Mouse (Mus musculus) bone marrow, adult 2 months (tissue): ENCODE results near the gene Hist1h3a.

ENCODE experiments used
- CTCF ChIP-seq: fragments of 200-500 bp; IDR thresholded peaks from 2 replicates; pipeline ENCODE4 v1.5.1; 2011; ENCODE audit warnings: low read length, control low read depth; ENCODE audit not compliant: control insufficient read depth, insufficient read depth
- POLR2A ChIP-seq: fragments of 200-500 bp; IDR thresholded peaks from 2 replicates; pipeline ENCODE4 v1.6.1; 2011; ENCODE audit warnings: low read depth, mild to moderate bottlenecking, control low read depth, low read length, borderline replicate concordance; ENCODE audit not compliant: control insufficient read depth

GRCm38 (mm10) chr13:23725213-23725612, 37.0 kb downstream of the Hist1h3a start:
- TF ChIP-seq CTCF, result no peak
- no peak for TF ChIP-seq POLR2A
